Mouse (Mus musculus) naive thymus-derived CD4-positive, alpha-beta T cell, adult 5 months (primary cell): Measurements from ENCODE around the gene Nol10. TPM values are rescaled to one million over a fixed set of nuclear protein-coding genes. Genes with fewer than 3 reads are reported as not detected.

Experiments
- polyA plus RNA-seq: library from polyadenylated mRNA; unstranded; fragments of 100-300 nt; shearing (Covaris generic); gene quantifications from one replicate; pipeline ENCODE4 v1.2.1, GENCODE M21; 2017

Nol10 gene
- 20.8 TPM for polyA plus RNA-seq

GRCm38 (mm10) chr12:17348048-17349036 lies at the start of gene Nol10:
Gene Nol10, plus strand, starts transcription at chr12:17348458.

GRCm38 (mm10) chr12:17329259-17329658 lies 19.0 kb upstream of the Nol10 start, which contains the start of gene Atp6v1c2:
Gene Atp6v1c2, minus strand, starts transcription at chr12:17329359.

Other genes with a start within 250 kb of the Nol10 start
- not detected for gene Kcnf1, start 171.6 kb upstream of the Nol10 start, polyA plus RNA-seq
- 136 TPM for gene Pdia6, start 81.9 kb upstream of the Nol10 start, polyA plus RNA-seq
- gene Atp6v1c2, start 19.1 kb upstream of the Nol10 start, polyA plus RNA-seq = not detected
- gene Odc1, start 196.3 kb downstream of the Nol10 start, polyA plus RNA-seq = 344 TPM